Mouse (Mus musculus): ENCODE results near the gene Tmed5. TPM values are rescaled to one million over a fixed set of nuclear protein-coding genes. Genes with fewer than 3 reads are reported as not detected.
"Not testable (repeated sequence)": the region's sequence is repeated elsewhere in the genome, so short reads cannot be mapped to it uniquely, and the experiment has no call there.

The Tmed5 gene
- polyA plus RNA-seq, 1 experiment from 2014 or later, result 36.4 TPM

GRCm38 (mm10) chr5:108117693-108118092 lies 14.7 kb downstream of the Tmed5 start:
- no peaks in the 10 kb centered on the region; the same call in 1 of the 2 replicates for H3K36me3 ChIP-seq (ENCODE audit: insufficient read depth, low read length)
- TF ChIP-seq EP300 (IDR thresholded peaks at IDR 0.05) (no peak), CTCF (IDR thresholded peaks at IDR 0.05) (no peak)
- 85% methylated on average over 4 of the region's 4 CpGs for WGBS
- DNase-seq (ENCODE audit: low spot score) (no peak), ATAC-seq (no peak)
- H3K9ac ChIP-seq (replicated peaks; ENCODE audit: low read depth), result no peak overlapping the region
- H3K27me3 ChIP-seq (replicated peaks; ENCODE audit: insufficient read depth, low read length), result no peaks in the 10 kb centered on the region
- H3K4me2 ChIP-seq (replicated peaks; ENCODE audit: low read depth, low read length), result no peak overlapping the region
- H3K27ac ChIP-seq (ENCODE audit: low read length), result no peak overlapping the region
- no peaks in the 10 kb centered on the region for H3K4me1 ChIP-seq (ENCODE audit: insufficient read depth, low read depth, low read length)
- no peak overlapping the region for H3K4me3 ChIP-seq (ENCODE audit: low read depth, low read length)
- no peaks in the 10 kb centered on the region for H3K9me3 ChIP-seq (ENCODE audit: low read length)

- Histone ChIP-seq H3K27ac (ENCODE audit: low read length) (no peak overlapping the region), H3K36me3 (ENCODE audit: insufficient read depth, low read length) (peaks cover 4% of the 10 kb centered on the region; the same call in 1 of the 2 replicates), H3K4me3 (ENCODE audit: low read depth, low read length) (no peak overlapping the region), H3K4me2 (replicated peaks; ENCODE audit: low read depth, low read length) (no peak overlapping the region), H3K9ac (replicated peaks; ENCODE audit: low read depth) (no peak overlapping the region), H3K4me1 (ENCODE audit: insufficient read depth, low read depth, low read length) (no peaks in the 10 kb centered on the region), H3K27me3 (replicated peaks; ENCODE audit: insufficient read depth, low read length) (no peaks in the 10 kb centered on the region), H3K9me3 (ENCODE audit: low read length) (no peaks in the 10 kb centered on the region)
- WGBS, result 96% methylated on average over 7 of the region's 7 CpGs
- ATAC-seq (no peak), DNase-seq (ENCODE audit: low spot score) (no peak)
- no peak for TF ChIP-seq EP300 (IDR thresholded peaks at IDR 0.05)
- no peak for TF ChIP-seq CTCF (IDR thresholded peaks at IDR 0.05)
Observed at GRCm38 (mm10) chr5:108109346-108109745, 23.1 kb downstream of the Tmed5 start.

GRCm38 (mm10) chr5:108104306-108104705 lies 28.1 kb downstream of the Tmed5 start:
- Histone ChIP-seq H3K27ac (ENCODE audit: low read length) (no peak overlapping the region), H3K4me2 (replicated peaks; ENCODE audit: low read depth, low read length) (no peak overlapping the region), H3K4me1 (ENCODE audit: insufficient read depth, low read depth, low read length) (no peaks in the 10 kb centered on the region), H3K4me3 (ENCODE audit: low read depth, low read length) (no peak overlapping the region), H3K27me3 (replicated peaks; ENCODE audit: insufficient read depth, low read length) (no peaks in the 10 kb centered on the region), H3K9me3 (ENCODE audit: low read length) (no peaks in the 10 kb centered on the region), H3K36me3 (ENCODE audit: insufficient read depth, low read length) (peaks cover 12% of the 10 kb centered on the region), H3K9ac (replicated peaks; ENCODE audit: low read depth) (no peak overlapping the region)
- DNase-seq (ENCODE audit: low spot score) (no peak), ATAC-seq (no peak)
- TF ChIP-seq CTCF (IDR thresholded peaks at IDR 0.05) (no peak), EP300 (IDR thresholded peaks at IDR 0.05) (no peak)
- 80% methylated on average over 5 of the region's 5 CpGs for WGBS

DNA sequence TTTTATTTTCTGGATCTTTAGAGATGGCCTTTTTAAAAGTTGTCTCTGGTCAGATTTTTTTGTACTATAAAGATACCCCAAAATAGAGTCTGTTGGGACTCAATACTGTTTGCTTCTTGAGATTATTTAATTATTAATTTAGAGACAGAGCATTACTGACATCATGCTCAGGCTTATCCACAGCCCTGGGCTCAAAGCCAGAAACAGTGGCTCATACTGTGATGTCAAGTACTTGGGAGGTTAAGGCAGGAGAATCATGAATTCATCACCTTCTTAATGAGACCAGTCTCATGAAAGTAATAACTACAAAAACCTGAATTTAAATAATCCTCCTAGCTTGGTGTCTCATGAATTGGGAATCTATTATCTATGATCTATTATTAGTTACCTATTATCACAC lies 32.2 kb downstream of the Tmed5 start:
- no peak overlapping the region for H3K9ac ChIP-seq (replicated peaks; ENCODE audit: low read depth)
- TF ChIP-seq EP300 (IDR thresholded peaks at IDR 0.05) (no peak), CTCF (IDR thresholded peaks at IDR 0.05) (no peak)
- H3K9me3 ChIP-seq (ENCODE audit: low read length), result no peaks in the 10 kb centered on the region
- H3K4me2 ChIP-seq (replicated peaks; ENCODE audit: low read depth, low read length), result no peak overlapping the region
- H3K27me3 ChIP-seq (replicated peaks; ENCODE audit: insufficient read depth, low read length), result no peaks in the 10 kb centered on the region
- H3K27ac ChIP-seq (ENCODE audit: low read length), result no peak overlapping the region
- H3K36me3 ChIP-seq (ENCODE audit: insufficient read depth, low read length), result peaks cover 12% of the 10 kb centered on the region
- no peak for ATAC-seq
- no peaks in the 10 kb centered on the region for H3K4me1 ChIP-seq (ENCODE audit: insufficient read depth, low read depth, low read length)
- no peak for DNase-seq (ENCODE audit: low spot score)
- H3K4me3 ChIP-seq (ENCODE audit: low read depth, low read length), result no peak overlapping the region

- H3K4me3 ChIP-seq (ENCODE audit: low read depth, low read length), result no peak overlapping the region
- H3K4me1 ChIP-seq (ENCODE audit: insufficient read depth, low read depth, low read length), result no peaks in the 10 kb centered on the region
- H3K4me2 ChIP-seq (replicated peaks; ENCODE audit: low read depth, low read length), result no peak overlapping the region
- H3K27me3 ChIP-seq (replicated peaks; ENCODE audit: insufficient read depth, low read length), result no peaks in the 10 kb centered on the region
- H3K36me3 ChIP-seq (ENCODE audit: insufficient read depth, low read length), result peaks cover 15% of the 10 kb centered on the region; the same call in 1 of the 2 replicates
- TF ChIP-seq EP300 (IDR thresholded peaks at IDR 0.05) (no peak), CTCF (IDR thresholded peaks at IDR 0.05) (no peak)
- H3K9ac ChIP-seq (replicated peaks; ENCODE audit: low read depth), result no peak overlapping the region
- no peak for ATAC-seq
- 91% methylated on average over 3 of the region's 3 CpGs for WGBS
- no peak for DNase-seq (ENCODE audit: low spot score)
- H3K27ac ChIP-seq (ENCODE audit: low read length), result no peak overlapping the region
- no peaks in the 10 kb centered on the region for H3K9me3 ChIP-seq (ENCODE audit: low read length)
Observed at GRCm38 (mm10) chr5:108097676-108098075, 34.7 kb downstream of the Tmed5 start.

DNA sequence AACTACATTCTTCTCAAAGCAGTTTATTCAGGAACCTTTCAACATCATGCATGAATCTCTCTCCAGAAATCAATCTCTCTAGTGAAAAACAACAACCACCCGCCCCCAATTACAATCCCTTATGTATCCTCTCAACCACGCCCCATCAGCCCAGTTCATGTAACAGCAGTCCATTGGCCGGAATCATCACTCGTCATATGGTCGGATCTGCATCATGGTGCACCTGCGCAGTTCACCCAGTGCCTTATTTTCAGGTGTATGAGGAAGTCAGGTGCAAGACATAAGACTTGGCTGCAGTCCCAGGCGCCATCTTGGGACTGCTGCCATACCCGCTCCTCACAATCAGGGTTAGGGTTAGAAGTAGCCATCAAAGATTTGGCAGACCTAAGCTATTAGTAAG lies 39.7 kb downstream of the Tmed5 start:
- H3K9ac ChIP-seq (replicated peaks; ENCODE audit: low read depth); H3K4me3 ChIP-seq (ENCODE audit: low read depth, low read length); H3K4me1 ChIP-seq (ENCODE audit: insufficient read depth, low read depth, low read length); H3K4me2 ChIP-seq (replicated peaks; ENCODE audit: low read depth, low read length); H3K27ac ChIP-seq (ENCODE audit: low read length); H3K9me3 ChIP-seq (ENCODE audit: low read length); ATAC-seq; DNase-seq (ENCODE audit: low spot score); H3K27me3 ChIP-seq (replicated peaks; ENCODE audit: insufficient read depth, low read length): not testable (repeated sequence)
- peaks cover 16% of the 10 kb centered on the region; the same call in 1 of the 2 replicates for H3K36me3 ChIP-seq (ENCODE audit: insufficient read depth, low read length)
- WGBS, result 97% methylated on average over 8 of the region's 8 CpGs

GRCm38 (mm10) chr5:108085440-108085839 lies 47.0 kb downstream of the Tmed5 start:
- Histone ChIP-seq H3K4me2 (replicated peaks; ENCODE audit: low read depth, low read length) (no peak overlapping the region), H3K27ac (ENCODE audit: low read length) (no peak overlapping the region), H3K36me3 (ENCODE audit: insufficient read depth, low read length) (peaks cover 19% of the 10 kb centered on the region; the same call in 1 of the 2 replicates), H3K9ac (replicated peaks; ENCODE audit: low read depth) (no peak overlapping the region), H3K27me3 (replicated peaks; ENCODE audit: insufficient read depth, low read length) (no peaks in the 10 kb centered on the region), H3K4me1 (ENCODE audit: insufficient read depth, low read depth, low read length) (no peaks in the 10 kb centered on the region), H3K4me3 (ENCODE audit: low read depth, low read length) (no peak overlapping the region), H3K9me3 (ENCODE audit: low read length) (no peaks in the 10 kb centered on the region)
- DNase-seq (ENCODE audit: low spot score), result no peak
- 82% methylated on average over 2 of the region's 2 CpGs for WGBS
- TF ChIP-seq EP300 (IDR thresholded peaks at IDR 0.05) (no peak), CTCF (IDR thresholded peaks at IDR 0.05) (peak; percentile 34)
- no peak for ATAC-seq

Measured in lung, postnatal 0 days (tissue).